Mouse (Mus musculus) MEL (cell line): ENCODE measurements at regions not wholly inside any gene's neighbourhood (a gene's known extent, or its start where the extent isn't known, plus 50 kb on each side); places are given as distances from the start of the nearest gene placed in this dataset.

Experiments
- DNase-seq: peaks from one replicate; pipeline ENCODE4 v3.0.0; 2011; ENCODE audit warnings: low read depth, low spot score
- H3K27ac ChIP-seq: 2 replicates; pipeline ENCODE4 v1.5.1; 2012; ENCODE audit warnings: low read depth, mild to moderate bottlenecking, control low read depth, low read length, moderate library complexity; ENCODE audit not compliant: control insufficient read depth
- H3K27me3 ChIP-seq, 2 experiments: fragments of 150-350 bp in 1 of 2; sonication (generic) in 1 of 2; 2 replicates each; pipeline ENCODE4 v1.6.1; 2012; ENCODE audit warnings: low read length in 2 of 2, mild to moderate bottlenecking in 2 of 2, improper control_type of control experiment in 1 of 2, moderate library complexity in 1 of 2; ENCODE audit not compliant: insufficient read depth in 2 of 2, control insufficient read depth in 1 of 2
- H3K36me3 ChIP-seq, 2 experiments: 2 replicates each; pipeline ENCODE4 v1.6.1; 2012 to 2014; ENCODE audit warnings: low read length in 2 of 2, improper control_type of control experiment in 1 of 2, inconsistent platforms in 1 of 2, mild to moderate bottlenecking in 1 of 2; ENCODE audit not compliant: insufficient read depth in 2 of 2, control insufficient read depth in 1 of 2
- H3K4me1 ChIP-seq, 2 experiments: fragments of 150-350 bp in 1 of 2; sonication (generic) in 1 of 2; 2 replicates each; pipeline ENCODE4 v1.6.1; 2012; ENCODE audit warnings: low read length in 2 of 2, improper control_type of control experiment in 1 of 2, mild to moderate bottlenecking in 1 of 2; ENCODE audit not compliant: insufficient read depth in 2 of 2, control insufficient read depth in 1 of 2
- H3K4me3 ChIP-seq, 2 experiments: fragments of 150-350 bp in 1 of 2; sonication (generic) in 1 of 2; 2 replicates each; pipeline ENCODE4 v1.5.1; 2012; ENCODE audit warnings: low read depth in 2 of 2, low read length in 2 of 2, mild to moderate bottlenecking in 2 of 2, moderate library complexity in 2 of 2, control low read depth in 1 of 2, improper control_type of control experiment in 1 of 2; ENCODE audit not compliant: control insufficient read depth in 1 of 2, insufficient read depth in 1 of 2
- H3K79me2 ChIP-seq: 2 replicates; pipeline ENCODE4 v1.6.1; 2012; ENCODE audit warnings: mild to moderate bottlenecking, low read length, moderate library complexity; ENCODE audit not compliant: control insufficient read depth, poor library complexity, insufficient read depth
- H3K9ac ChIP-seq: 2 replicates; pipeline ENCODE4 v1.6.1; 2012; ENCODE audit warnings: low read depth, mild to moderate bottlenecking, control low read depth, low read length, moderate library complexity; ENCODE audit not compliant: control insufficient read depth, poor library complexity, severe bottlenecking
- H3K9me3 ChIP-seq: fragments of 150-350 bp; sonication (generic); replicated peaks from 2 replicates; pipeline ENCODE4 v1.6.1; 2012; ENCODE audit warnings: mild to moderate bottlenecking, low read length, improper control_type of control experiment, moderate library complexity; ENCODE audit not compliant: insufficient read depth
- BHLHE40 ChIP-seq: IDR thresholded peaks from 2 replicates; pipeline ENCODE4 v1.6.1; 2012; ENCODE audit warnings: low read depth, mild to moderate bottlenecking, inconsistent platforms, low read length, improper control_type of control experiment, borderline replicate concordance
- CHD1 ChIP-seq: IDR thresholded peaks from 2 replicates; pipeline ENCODE4 v1.6.1; 2012; ENCODE audit warnings: low read depth, mild to moderate bottlenecking, inconsistent platforms, low read length, improper control_type of control experiment
- E2F4 ChIP-seq: IDR thresholded peaks from 2 replicates; pipeline ENCODE4 v1.6.1; 2011; ENCODE audit warnings: low read depth, low read length, improper control_type of control experiment, borderline replicate concordance
- EP300 ChIP-seq, 2 experiments: IDR thresholded peaks; 2 replicates each; pipeline ENCODE4 v1.6.1; 2011; ENCODE audit warnings: improper control_type of control experiment in 2 of 2, low read length in 2 of 2, low read depth in 1 of 2, mild to moderate bottlenecking in 1 of 2
- ETS1 ChIP-seq: IDR thresholded peaks from 2 replicates; pipeline ENCODE4 v1.6.1; 2012; ENCODE audit warnings: low read depth, mild to moderate bottlenecking, inconsistent platforms, low read length, improper control_type of control experiment, moderate library complexity
- GATA1 ChIP-seq: IDR thresholded peaks from 2 replicates; pipeline ENCODE4 v1.6.1; 2011; ENCODE audit warnings: low read depth, low read length, improper control_type of control experiment
- JUND ChIP-seq: IDR thresholded peaks from 2 replicates; pipeline ENCODE4 v1.6.1; 2011; ENCODE audit warnings: low read depth, mild to moderate bottlenecking, improper control_type of control experiment, low read length
- KAT2A ChIP-seq: conservative IDR thresholded peaks from 2 replicates; pipeline ENCODE4 v1.6.1; 2012; ENCODE audit warnings: low read depth, low read length, improper control_type of control experiment, inconsistent platforms
- MAFK ChIP-seq: IDR thresholded peaks from 2 replicates; pipeline ENCODE4 v1.6.1; 2011; ENCODE audit warnings: low read depth, mild to moderate bottlenecking, low read length, improper control_type of control experiment, borderline replicate concordance
- MAZ ChIP-seq: IDR thresholded peaks from 2 replicates; pipeline ENCODE4 v1.6.1; 2012; ENCODE audit warnings: low read depth, mild to moderate bottlenecking, inconsistent platforms, low read length, improper control_type of control experiment
- MEF2A ChIP-seq: IDR thresholded peaks from 2 replicates; pipeline ENCODE4 v1.6.1; 2014; ENCODE audit warnings: low read depth, mild to moderate bottlenecking, inconsistent platforms, low read length, improper control_type of control experiment; ENCODE audit not compliant: poor library complexity, insufficient replicate concordance, severe bottlenecking; ENCODE audit errors: extremely low read depth
- MXI1 ChIP-seq: IDR thresholded peaks from 2 replicates; pipeline ENCODE4 v1.6.1; 2011; ENCODE audit warnings: mild to moderate bottlenecking, low read depth, low read length, improper control_type of control experiment
- MYB ChIP-seq: IDR thresholded peaks from 2 replicates; pipeline ENCODE4 v1.6.1; 2011; ENCODE audit warnings: mild to moderate bottlenecking, low read depth, low read length, improper control_type of control experiment
- NELFE ChIP-seq: IDR thresholded peaks from 2 replicates; pipeline ENCODE4 v1.6.1; 2011; ENCODE audit warnings: low read depth, low read length, improper control_type of control experiment
- POLR2A ChIP-seq, 2 experiments: IDR thresholded peaks; 2 replicates each; pipeline ENCODE4 v1.6.1; 2011 to 2012; ENCODE audit warnings: low read length in 2 of 2, mild to moderate bottlenecking in 2 of 2, control low read depth in 1 of 2, improper control_type of control experiment in 1 of 2, low read depth in 1 of 2, moderate library complexity in 1 of 2; ENCODE audit not compliant: control insufficient read depth in 1 of 2, insufficient read depth in 1 of 2, poor library complexity in 1 of 2
- RCOR1 ChIP-seq: IDR thresholded peaks from 2 replicates; pipeline ENCODE4 v1.6.1; 2012; ENCODE audit warnings: low read depth, mild to moderate bottlenecking, inconsistent platforms, low read length, improper control_type of control experiment
- SIN3A ChIP-seq: IDR thresholded peaks from 2 replicates; pipeline ENCODE4 v1.6.1; 2012; ENCODE audit warnings: low read length, improper control_type of control experiment, inconsistent platforms
- TBP ChIP-seq: IDR thresholded peaks from 2 replicates; pipeline ENCODE4 v1.8.0; 2011; ENCODE audit warnings: low read depth, low read length, improper control_type of control experiment
- TCF12 ChIP-seq: IDR thresholded peaks from 2 replicates; pipeline ENCODE4 v1.6.1; 2014; ENCODE audit warnings: low read depth, mild to moderate bottlenecking, inconsistent platforms, low read length, improper control_type of control experiment, moderate library complexity
- UBTF ChIP-seq: IDR thresholded peaks from 2 replicates; pipeline ENCODE4 v1.6.1; 2012; ENCODE audit warnings: low read depth, mild to moderate bottlenecking, inconsistent platforms, low read length, improper control_type of control experiment, moderate library complexity, borderline replicate concordance; ENCODE audit not compliant: insufficient read depth
- ZC3H11A ChIP-seq: IDR thresholded peaks from 2 replicates; pipeline ENCODE4 v1.6.1; 2012; ENCODE audit warnings: low read depth, mild to moderate bottlenecking, inconsistent platforms, low read length, improper control_type of control experiment
- ZKSCAN1 ChIP-seq: IDR thresholded peaks from 2 replicates; pipeline ENCODE4 v1.6.1; 2012; ENCODE audit warnings: low read depth, mild to moderate bottlenecking, inconsistent platforms, low read length, improper control_type of control experiment, moderate library complexity
- ZMIZ1 ChIP-seq: IDR thresholded peaks from 2 replicates; pipeline ENCODE4 v1.6.1; 2012; ENCODE audit warnings: low read depth, mild to moderate bottlenecking, inconsistent platforms, low read length, improper control_type of control experiment, moderate library complexity
- ZNF384 ChIP-seq: IDR thresholded peaks from 2 replicates; pipeline ENCODE4 v1.6.1; 2012; ENCODE audit warnings: low read depth, mild to moderate bottlenecking, inconsistent platforms, low read length, improper control_type of control experiment

DNA sequence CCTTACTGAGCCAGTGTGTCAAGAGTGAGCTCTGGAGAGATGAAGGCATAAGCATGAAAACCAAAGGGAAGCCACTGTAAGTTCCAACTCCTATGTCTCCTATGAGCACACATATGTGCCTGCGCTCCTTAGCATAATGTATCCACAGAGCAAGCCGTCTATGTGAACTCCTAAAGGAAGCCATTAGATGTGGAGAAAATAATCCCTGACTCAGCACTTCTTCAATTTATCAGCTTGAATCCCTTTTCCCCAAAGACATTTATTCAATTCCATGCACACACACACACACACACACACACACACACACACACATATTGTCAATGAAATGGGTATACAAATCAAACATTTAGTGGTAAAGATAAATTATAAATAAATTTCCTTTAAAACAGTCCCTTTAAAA lies 530.4 kb upstream of the Gm26657 start:
- no peak overlapping the region for H3K9ac ChIP-seq
- no peaks in the 10 kb centered on the region for H3K27me3 ChIP-seq
- no peaks in the 10 kb centered on the region for H3K4me1 ChIP-seq
- H3K79me2 ChIP-seq = no peaks in the 10 kb centered on the region
- TF ChIP-seq GATA1 (no peak), MEF2A (no peak), POLR2A (IDR thresholded peaks at IDR 0.05; ENCODE audit: control insufficient read depth in 1 of 2, insufficient read depth in 1 of 2, low read depth in 1 of 2, low read length in 2 of 2, poor library complexity in 1 of 2) (no peak), EP300 (IDR thresholded peaks at IDR 0.05; ENCODE audit: low read depth in 1 of 2, low read length in 2 of 2) (no peak), BHLHE40 (no peak), TBP (no peak), ETS1 (no peak), CHD1 (no peak), MXI1 (no peak), MAFK (no peak)
- no peaks in the 10 kb centered on the region for H3K9me3 ChIP-seq
- no peak overlapping the region for H3K27ac ChIP-seq
- no peak overlapping the region for H3K4me3 ChIP-seq
- H3K36me3 ChIP-seq = no peaks in the 10 kb centered on the region
- no peak for DNase-seq

DNA sequence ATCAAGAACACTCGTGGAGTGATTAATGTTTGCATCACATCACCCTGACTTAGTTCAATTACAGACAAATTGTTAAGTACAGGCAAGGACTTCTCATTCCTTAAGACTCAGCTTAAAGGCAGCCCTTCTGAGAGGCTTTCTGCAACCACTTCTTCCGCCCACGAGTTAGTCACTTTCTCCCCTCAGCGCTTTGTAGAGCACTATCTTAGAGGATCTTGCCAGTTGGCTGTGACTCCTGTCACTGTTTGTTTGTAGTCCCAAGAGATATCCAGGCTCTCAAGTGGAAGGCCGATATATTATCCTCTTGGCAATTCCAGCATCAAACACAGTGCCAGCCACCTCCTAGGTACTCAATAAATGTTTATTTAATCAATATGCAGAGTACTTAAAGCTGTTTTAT lies 532.1 kb upstream of the Gm26657 start:
- Histone ChIP-seq H3K9ac (no peak overlapping the region), H3K9me3 (no peaks in the 10 kb centered on the region), H3K79me2 (no peaks in the 10 kb centered on the region), H3K36me3 (no peaks in the 10 kb centered on the region), H3K4me1 (no peaks in the 10 kb centered on the region), H3K27me3 (no peaks in the 10 kb centered on the region), H3K4me3 (no peak overlapping the region), H3K27ac (no peak overlapping the region)
- TF ChIP-seq E2F4 (no peak), JUND (no peak), SIN3A (no peak), RCOR1 (no peak), ZNF384 (no peak), TCF12 (no peak), ZMIZ1 (no peak), TBP (no peak)
- no peak for DNase-seq

DNA sequence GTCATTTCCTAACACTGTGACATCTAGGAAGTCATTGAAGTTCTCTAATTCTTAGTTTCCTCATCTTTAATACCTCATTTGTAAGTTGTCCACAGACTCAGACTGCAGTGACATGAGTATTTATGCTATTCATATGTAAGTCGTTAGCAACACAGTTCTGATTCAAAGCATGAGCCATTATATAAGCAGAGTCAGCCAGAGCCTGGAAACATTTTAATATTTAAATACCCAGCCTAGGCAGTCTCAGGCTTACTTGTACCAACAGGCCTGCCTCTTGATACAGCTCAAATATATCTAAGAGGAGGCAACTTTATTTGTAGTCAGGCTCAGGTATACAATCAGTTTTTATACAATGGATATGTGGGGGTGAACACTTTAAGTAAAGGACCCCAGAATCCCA lies 534.8 kb upstream of the Gm26657 start:
- DNase-seq = no peak
- no peaks in the 10 kb centered on the region for H3K9me3 ChIP-seq
- H3K4me1 ChIP-seq = no peaks in the 10 kb centered on the region
- no peak overlapping the region for H3K4me3 ChIP-seq
- H3K36me3 ChIP-seq = no peaks in the 10 kb centered on the region
- H3K79me2 ChIP-seq = no peaks in the 10 kb centered on the region
- H3K27ac ChIP-seq = no peak overlapping the region
- TF ChIP-seq MYB = no peak
- TF ChIP-seq E2F4 = no peak
- no peak for TF ChIP-seq POLR2A (IDR thresholded peaks at IDR 0.05; ENCODE audit: control insufficient read depth in 1 of 2, insufficient read depth in 1 of 2, low read depth in 1 of 2, low read length in 2 of 2, poor library complexity in 1 of 2)
- TF ChIP-seq ZKSCAN1 = no peak
- no peak for TF ChIP-seq NELFE
- TF ChIP-seq ZC3H11A = no peak
- TF ChIP-seq ETS1 = no peak
- TF ChIP-seq UBTF = no peak
- TF ChIP-seq KAT2A = no peak
- no peak for TF ChIP-seq TCF12
- TF ChIP-seq RCOR1 = no peak
- TF ChIP-seq GATA1 = no peak
- no peak for TF ChIP-seq MAZ
- TF ChIP-seq, all 39 proteins: peak for 0
- Histone ChIP-seq H3K27me3 (no peaks in the 10 kb centered on the region), H3K9ac (no peak overlapping the region)
